Mouse (Mus musculus) heart, postnatal 0 days (tissue): ENCODE measurements at regions not wholly inside any gene's neighbourhood (a gene's known extent, or its start where the extent isn't known, plus 50 kb on each side); places are given as distances from the start of the nearest gene placed in this dataset.

ENCODE experiments used
- CTCF ChIP-seq: IDR thresholded peaks from 2 replicates; pipeline ENCODE4 v1.5.1; 2016; ENCODE audit warnings: antibody characterized with exemption, control low read depth, low read depth
- EP300 ChIP-seq: IDR thresholded peaks from 2 replicates; pipeline ENCODE4 v1.6.1; 2016; ENCODE audit warnings: antibody characterized with exemption, low read depth

DNA sequence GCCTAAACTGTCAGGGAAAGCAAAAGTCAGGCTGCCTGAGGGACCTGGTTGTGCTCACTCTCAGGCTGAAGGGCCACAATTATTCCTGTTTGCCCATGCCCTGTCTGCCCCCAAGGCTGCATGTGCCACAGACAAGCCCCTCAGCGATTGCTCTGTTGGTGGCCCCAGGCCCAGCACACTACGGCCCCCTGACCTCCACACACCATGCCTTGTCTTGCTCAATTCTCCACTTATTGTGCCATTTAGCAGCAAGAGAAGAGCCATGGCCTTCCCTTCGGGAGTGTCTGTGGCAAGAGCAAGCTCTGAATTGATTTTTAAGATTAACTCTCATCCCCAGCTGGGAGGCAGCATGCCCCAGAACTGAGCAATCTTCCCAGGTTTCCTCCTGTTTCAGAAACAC is 173.8 kb upstream of the Rad23b start:
- TF ChIP-seq CTCF = no peak
- no peak for TF ChIP-seq EP300
